In genomic region chr4:133512972-133513371, GRCm38 (mm10) we compare ENCODE assay signal across 8 mouse cellular contexts. TPM values are rescaled to one million over a fixed set of nuclear protein-coding genes. Genes with fewer than 3 reads are reported as not detected.
A peak's percentile ranks its signal among the peaks of the same experiment; 100 is the strongest.
DNase-seq lines count a peak whose midpoint lies in the region; ATAC-seq and TF ChIP-seq lines count a peak whose summit lies in the region.

No protein-coding gene starts in this region.

- H3K4me1 ChIP-seq in limb, embryonic 11.5 days (ENCODE audit: control insufficient read depth, insufficient read depth, low read length): no peaks in the 10 kb centered on the region
- H3K4me1 ChIP-seq in stomach, postnatal 0 days (replicated peaks; ENCODE audit: control insufficient read depth, insufficient read depth): no peaks in the 10 kb centered on the region

- H3K4me2 ChIP-seq in limb, embryonic 11.5 days (ENCODE audit: low read depth, severe bottlenecking): no peak overlapping the region
- no peak overlapping the region for H3K4me2 ChIP-seq in stomach, postnatal 0 days (replicated peaks; ENCODE audit: low read depth)

- no peak for ATAC-seq in limb, embryonic 11.5 days (ENCODE audit: insufficient number of reproducible peaks, low FRiP score, low TSS enrichment, low read depth)
- ATAC-seq in stomach, postnatal 0 days (ENCODE audit: low FRiP score, low TSS enrichment): peak; percentile 67

- no peak overlapping the region for H3K4me3 ChIP-seq in limb, embryonic 11.5 days (ENCODE audit: low read depth, low read length)
- H3K4me3 ChIP-seq in stomach, postnatal 0 days (ENCODE audit: low read depth, low read length): no peak overlapping the region

- H3K9me3 ChIP-seq in limb, embryonic 11.5 days (ENCODE audit: control insufficient read depth, low read length): no peaks in the 10 kb centered on the region
- no peaks in the 10 kb centered on the region for H3K9me3 ChIP-seq in stomach, postnatal 0 days (ENCODE audit: control insufficient read depth, low read length)

- no peak overlapping the region for H3K9ac ChIP-seq in limb, embryonic 11.5 days (ENCODE audit: low read length)
- no peak overlapping the region for H3K9ac ChIP-seq in stomach, postnatal 0 days (ENCODE audit: low read length)

- peak; percentile 73 for DNase-seq in A20 (ENCODE audit: low read depth, low spot score)
- DNase-seq in T-cell, adult 2 months (ENCODE audit: low spot score): peak; percentile 78
- peak; percentile 91 to 92 for DNase-seq in cerebellum, postnatal 14 days
- DNase-seq in frontal cortex, postnatal 25 days (ENCODE audit: low spot score in 2 of 2): peak; percentile 54 to 73
- peak; percentile 81 for DNase-seq in kidney, adult 11 months
- peak; percentile 85 for DNase-seq in limb, embryonic 11.5 days (ENCODE audit: low spot score)
- DNase-seq in natural killer cell, adult 2 months (ENCODE audit: low spot score in 2 of 2): peak; percentile 71 to 74
- DNase-seq in stomach, postnatal 0 days (ENCODE audit: low spot score): peak; percentile 77

- no peak for TF ChIP-seq EP300 in stomach, postnatal 0 days (optimal IDR thresholded peaks at IDR 0.05)

- no peak overlapping the region for H3K27ac ChIP-seq in limb, embryonic 11.5 days (replicated peaks; ENCODE audit: low read depth, low read length)
- H3K27ac ChIP-seq in stomach, postnatal 0 days (replicated peaks): no peak overlapping the region

- WGBS in limb, embryonic 11.5 days: 18% methylated on average over 8 of the region's 8 CpGs
- 14% methylated on average over 8 of the region's 8 CpGs for WGBS in stomach, postnatal 0 days

- no peaks in the 10 kb centered on the region for H3K36me3 ChIP-seq in limb, embryonic 11.5 days (ENCODE audit: control insufficient read depth, insufficient read depth, low read length)
- H3K36me3 ChIP-seq in stomach, postnatal 0 days (ENCODE audit: control insufficient read depth, insufficient read depth, low read length): no peaks in the 10 kb centered on the region

- TF ChIP-seq CTCF in stomach, postnatal 0 days (IDR thresholded peaks at IDR 0.05; ENCODE audit: low read depth): peak; percentile 90

- peaks cover 5% of the 10 kb centered on the region for H3K27me3 ChIP-seq in limb, embryonic 11.5 days (ENCODE audit: control insufficient read depth, insufficient read depth, low read length)
- no peaks in the 10 kb centered on the region for H3K27me3 ChIP-seq in stomach, postnatal 0 days (ENCODE audit: control insufficient read depth, insufficient read depth, low read length)

RNA-seq across cellular contexts. Expression of gene Kdf1, which starts 5.8 kb away (rescaled TPM):
- polyA plus RNA-seq in limb, embryonic 11.5 days (2014; fragmentation: Nextera tagmentation; extraction: Ambion mirVana): 3.8 and 5.8 TPM in 2 replicates
- 29.2 and 34.2 TPM in 2 replicates for polyA plus RNA-seq in stomach, postnatal 0 days (2015; fragmentation: Nextera tagmentation; extraction: Ambion mirVana)

RNA-seq across cellular contexts. Expression of gene Trnp1, which starts 14.6 kb away (rescaled TPM):
- 1.5 and 1.9 TPM in 2 replicates for polyA plus RNA-seq in limb, embryonic 11.5 days (2014; fragmentation: Nextera tagmentation; extraction: Ambion mirVana)
- polyA plus RNA-seq in stomach, postnatal 0 days (2015; fragmentation: Nextera tagmentation; extraction: Ambion mirVana): 4.0 and 4.4 TPM in 2 replicates

RNA-seq across cellular contexts. Expression of gene Nudc, which starts 32.8 kb away (rescaled TPM):
- 354 and 372 TPM in 2 replicates for polyA plus RNA-seq in limb, embryonic 11.5 days (2014; fragmentation: Nextera tagmentation; extraction: Ambion mirVana)
- polyA plus RNA-seq in stomach, postnatal 0 days (2015; fragmentation: Nextera tagmentation; extraction: Ambion mirVana): 122 and 125 TPM in 2 replicates

RNA-seq across cellular contexts. Expression of gene Tent5b, which starts 33.0 kb away (rescaled TPM):
- 0.51 and 0.71 TPM in 2 replicates for polyA plus RNA-seq in limb, embryonic 11.5 days (2014; fragmentation: Nextera tagmentation; extraction: Ambion mirVana)
- 34.0 and 35.3 TPM in 2 replicates for polyA plus RNA-seq in stomach, postnatal 0 days (2015; fragmentation: Nextera tagmentation; extraction: Ambion mirVana)

RNA-seq across cellular contexts. Expression of gene Nr0b2, which starts 40.2 kb away (rescaled TPM):
- polyA plus RNA-seq in limb, embryonic 11.5 days (2014; fragmentation: Nextera tagmentation; extraction: Ambion mirVana): not detected in 2 replicates
- polyA plus RNA-seq in stomach, postnatal 0 days (2015; fragmentation: Nextera tagmentation; extraction: Ambion mirVana): 4.7 and 5.2 TPM in 2 replicates
